Mouse (Mus musculus) lung, postnatal 0 days (tissue): Measurements from ENCODE around the gene Mmp25. TPM values are rescaled to one million over a fixed set of nuclear protein-coding genes. Genes with fewer than 3 reads are reported as not detected.

Experiments
- ATAC-seq: fragments of 200-750 bp; cut with Nextera tagmentation; 2 replicates; pipeline ENCODE4 v1.8.0; 2017; ENCODE audit warnings: moderate library complexity
- DNase-seq: peaks from one replicate; pipeline ENCODE4 v3.0.0-alpha.2; 2016; ENCODE audit warnings: low spot score
- H3K27ac ChIP-seq: fragments of 300-500 bp; sonication (generic); 2 replicates; pipeline ENCODE4 v1.5.1; 2014; ENCODE audit warnings: antibody characterized with exemption, mild to moderate bottlenecking, low read length, mixed read lengths
- H3K27me3 ChIP-seq: fragments of 300-500 bp; sonication (generic); replicated peaks from 2 replicates; pipeline ENCODE4 v1.6.1; 2014; ENCODE audit warnings: low read length, mixed read lengths; ENCODE audit not compliant: insufficient read depth
- H3K36me3 ChIP-seq: fragments of 300-500 bp; sonication (generic); 2 replicates; pipeline ENCODE4 v1.6.1; 2014; ENCODE audit warnings: low read length, mixed read lengths; ENCODE audit not compliant: insufficient read depth
- H3K4me1 ChIP-seq: fragments of 300-500 bp; sonication (generic); 2 replicates; pipeline ENCODE4 v1.6.1; 2014; ENCODE audit warnings: antibody characterized with exemption, low read depth, low read length, mixed read lengths; ENCODE audit not compliant: insufficient read depth
- H3K4me2 ChIP-seq: fragments of 300-500 bp; sonication (generic); replicated peaks from 2 replicates; pipeline ENCODE4 v1.6.1; 2014; ENCODE audit warnings: low read depth, mild to moderate bottlenecking, low read length, moderate library complexity, mixed read lengths
- H3K4me3 ChIP-seq: fragments of 300-500 bp; sonication (generic); 2 replicates; pipeline ENCODE4 v1.5.1; 2014; ENCODE audit warnings: low read depth, low read length
- H3K9ac ChIP-seq: fragments of 300-500 bp; sonication (generic); replicated peaks from 2 replicates; pipeline ENCODE4 v1.6.1; 2014; ENCODE audit warnings: low read depth, mild to moderate bottlenecking
- H3K9me3 ChIP-seq: fragments of 300-500 bp; sonication (generic); 2 replicates; pipeline ENCODE4 v1.6.1; 2016; ENCODE audit warnings: low read length, mixed read lengths
- CTCF ChIP-seq: IDR thresholded peaks from 2 replicates; pipeline ENCODE4 v1.5.1; 2016; ENCODE audit warnings: antibody characterized with exemption, mild to moderate bottlenecking
- EP300 ChIP-seq: IDR thresholded peaks from 2 replicates; pipeline ENCODE4 v1.6.1; 2016; ENCODE audit warnings: antibody characterized with exemption, mild to moderate bottlenecking, control low read depth
- WGBS: fragments of 180-500 bp; shearing (Covaris S2); extraction: QIAGEN DNeasy Blood & Tissue Kit; methylation state at CpG from one replicate; pipeline ENCODE4 v1.1.7; 2014; 5-methylcytosine and 5-hydroxymethylcytosine counted together
- polyA plus RNA-seq: library from polyadenylated mRNA; unstranded; fragments of >200 nt; fragmentation: Nextera tagmentation; extraction: Ambion mirVana; gene quantifications from 2 replicates; pipeline ENCODE4 v1.2.1, GENCODE M21; 2015

The Mmp25 gene
- polyA plus RNA-seq, 1 experiment from 2014 or later = 0.36 TPM

GRCm38 (mm10) chr17:23592926-23593300, 52.2 kb downstream of the Mmp25 start:
- no peaks in the 10 kb centered on the region for H3K27me3 ChIP-seq
- no peak overlapping the region; the same call in 1 of the 2 replicates for H3K9ac ChIP-seq
- H3K4me1 ChIP-seq = 0 out of 2 replicates have a peak, but pooled peaks cover 3% of the 10 kb centered on the region
- no peak for DNase-seq
- peak; percentile 57 for ATAC-seq
- TF ChIP-seq CTCF (no peak), EP300 (no peak)
- H3K9me3 ChIP-seq = no peaks in the 10 kb centered on the region
- 8% methylated on average over 13 of the region's 13 CpGs for WGBS
- no peaks in the 10 kb centered on the region for H3K36me3 ChIP-seq
- H3K27ac ChIP-seq = peak overlapping the region; percentile 62
- H3K4me2 ChIP-seq = peak overlapping the region; percentile 73
- peak overlapping the region; percentile 40 for H3K4me3 ChIP-seq

DNA sequence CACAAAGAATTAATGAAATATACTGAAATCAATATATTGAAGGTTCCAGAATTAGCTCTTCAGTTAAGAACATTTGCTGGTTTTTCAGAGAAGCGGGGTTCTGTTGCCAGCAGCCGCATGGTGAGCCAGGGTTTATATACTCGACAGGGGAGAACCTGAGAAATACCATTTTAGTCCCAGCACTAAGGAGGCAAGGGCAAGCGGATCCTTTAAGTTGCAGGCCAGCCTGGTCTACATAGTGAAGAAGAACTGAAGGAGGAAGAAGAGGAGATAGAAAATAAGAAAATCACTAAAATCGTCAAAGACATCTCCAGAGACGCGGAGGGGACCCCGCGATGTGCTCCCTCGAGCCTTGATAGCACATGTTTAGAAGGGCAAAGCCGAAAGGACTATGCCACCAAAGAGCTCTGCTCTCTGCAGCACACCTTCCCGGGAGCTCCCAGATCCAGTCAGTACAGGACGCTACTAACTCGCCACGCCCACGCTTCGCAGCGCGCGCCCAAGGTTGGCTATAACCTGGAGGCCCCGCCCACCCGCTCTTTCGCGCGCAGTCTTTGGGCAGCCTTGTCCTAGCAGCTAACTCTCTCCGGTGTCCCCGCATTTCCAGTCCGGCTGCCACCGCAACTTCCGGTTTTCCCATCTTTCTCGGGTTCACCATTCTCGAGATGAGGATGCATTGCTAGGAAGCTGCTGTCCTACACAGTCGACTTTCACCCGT, 52.7 kb downstream of the Mmp25 start:
- H3K4me1 ChIP-seq = 0 out of 2 replicates have a peak, but pooled peaks cover 3% of the 10 kb centered on the region
- peak; percentile 97 for DNase-seq
- no peaks in the 10 kb centered on the region for H3K36me3 ChIP-seq
- H3K4me2 ChIP-seq = peak overlapping the region; percentile 73
- no peaks in the 10 kb centered on the region for H3K9me3 ChIP-seq
- no peak for TF ChIP-seq EP300
- peak overlapping the region; percentile 62 for H3K27ac ChIP-seq
- H3K4me3 ChIP-seq = peak overlapping the region; percentile 40
- WGBS = 6% methylated on average over 34 of the region's 34 CpGs
- peak; percentile 100 for ATAC-seq
- H3K9ac ChIP-seq = peak overlapping the region; percentile 3; the same call in 1 of the 2 replicates
- H3K27me3 ChIP-seq = no peaks in the 10 kb centered on the region

DNA sequence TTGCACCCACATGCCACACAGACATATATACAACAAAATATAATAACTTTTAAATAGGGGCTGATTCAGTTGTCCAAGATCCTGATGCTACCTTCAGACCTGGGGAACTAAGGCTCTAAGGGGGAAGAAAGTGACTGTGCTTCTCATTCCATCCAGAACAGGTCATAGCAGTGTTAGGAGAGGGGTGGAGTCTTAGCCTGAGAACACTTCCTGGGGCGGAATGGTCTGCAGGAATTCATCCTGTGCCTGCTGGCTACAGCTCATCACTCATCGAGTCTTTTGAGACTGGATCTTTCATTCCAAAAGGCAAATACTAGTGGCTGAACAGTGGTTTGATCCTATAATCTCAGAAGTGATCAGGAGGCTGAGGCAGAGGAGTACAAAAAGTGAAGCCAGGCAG, 57.8 kb downstream of the Mmp25 start:
- Histone ChIP-seq H3K27ac (no peak overlapping the region), H3K9ac (no peak overlapping the region), H3K36me3 (no peaks in the 10 kb centered on the region), H3K4me3 (no peak overlapping the region), H3K27me3 (no peaks in the 10 kb centered on the region), H3K9me3 (no peaks in the 10 kb centered on the region), H3K4me2 (no peak overlapping the region), H3K4me1 (peaks cover 13% of the 10 kb centered on the region; the same call in 1 of the 2 replicates)
- TF ChIP-seq EP300 (no peak), CTCF (no peak)
- DNase-seq (no peak), ATAC-seq (0 out of 2 replicates have a peak, but pooled peaks have one; percentile 44)
- 29% methylated on average over 2 of the region's 2 CpGs for WGBS

GRCm38 (mm10) chr17:23585721-23586491, 59.2 kb downstream of the Mmp25 start:
- H3K4me3 ChIP-seq = peak overlapping the region; percentile 70
- DNase-seq (peak; percentile 82), ATAC-seq (peak; percentile 78)
- H3K9ac ChIP-seq = peak overlapping the region; percentile 62
- H3K27ac ChIP-seq = no peak overlapping the region
- H3K4me1 ChIP-seq = peaks cover 13% of the 10 kb centered on the region; the same call in 1 of the 2 replicates
- peak overlapping the region; percentile 67 for H3K4me2 ChIP-seq
- 1% methylated on average over 22 of the region's 22 CpGs for WGBS
- no peaks in the 10 kb centered on the region for H3K27me3 ChIP-seq
- H3K36me3 ChIP-seq = no peaks in the 10 kb centered on the region
- TF ChIP-seq EP300 (no peak), CTCF (no peak)
- no peaks in the 10 kb centered on the region for H3K9me3 ChIP-seq

GRCm38 (mm10) chr17:23584786-23585185, 60.3 kb downstream of the Mmp25 start:
- Histone ChIP-seq H3K9ac (no peak overlapping the region), H3K4me2 (no peak overlapping the region; the same call in 1 of the 2 replicates), H3K9me3 (no peaks in the 10 kb centered on the region), H3K4me1 (peaks cover 13% of the 10 kb centered on the region; the same call in 1 of the 2 replicates), H3K27me3 (no peaks in the 10 kb centered on the region), H3K27ac (no peak overlapping the region), H3K4me3 (no peak overlapping the region), H3K36me3 (no peaks in the 10 kb centered on the region)
- WGBS = 72% methylated on average over 8 of the region's 8 CpGs
- no peak for TF ChIP-seq CTCF
- no peak for TF ChIP-seq EP300
- DNase-seq (no peak), ATAC-seq (no peak)

Other genes starting within 250 kb of the Mmp25 start
- not detected in 2 replicates for gene Vmn2r117, start 165.6 kb downstream of the Mmp25 start, polyA plus RNA-seq
- 10.5 and 11.5 TPM in 2 replicates for gene Zfp213, start 81.0 kb downstream of the Mmp25 start, polyA plus RNA-seq
- gene Zfp13, start 45.8 kb downstream of the Mmp25 start, polyA plus RNA-seq = 5.0 and 5.5 TPM in 2 replicates
- gene Zscan10, start 44.4 kb downstream of the Mmp25 start, polyA plus RNA-seq = not detected in 2 replicates
- 7.1 and 8.7 TPM in 2 replicates for gene Bicdl2, start 15.2 kb upstream of the Mmp25 start, polyA plus RNA-seq
- gene Hcfc1r1, start 28.3 kb upstream of the Mmp25 start, polyA plus RNA-seq = 104 and 107 TPM in 2 replicates
- 18.1 and 18.6 TPM in 2 replicates for gene Thoc6, start 28.6 kb upstream of the Mmp25 start, polyA plus RNA-seq
- gene Tnfrsf12a, start 32.2 kb upstream of the Mmp25 start, polyA plus RNA-seq = 50.4 and 53.8 TPM in 2 replicates
- gene Cldn6, start 34.0 kb upstream of the Mmp25 start, polyA plus RNA-seq = 5.9 and 6.3 TPM in 2 replicates
- 0.44 and 0.76 TPM in 2 replicates for gene Cldn9, start 38.7 kb upstream of the Mmp25 start, polyA plus RNA-seq
- 0.20 TPM in 1 of 2 replicates, not detected in the other for gene 1520401A03Rik, start 77.5 kb upstream of the Mmp25 start, polyA plus RNA-seq
- 10.4 and 11.5 TPM in 2 replicates for gene Pkmyt1, start 81.1 kb upstream of the Mmp25 start, polyA plus RNA-seq
- gene Paqr4, start 95.6 kb upstream of the Mmp25 start, polyA plus RNA-seq = 45.2 and 47.7 TPM in 2 replicates
- 0.41 and 0.52 TPM in 2 replicates for gene Kremen2, start 100.6 kb upstream of the Mmp25 start, polyA plus RNA-seq
- 43.1 and 43.5 TPM in 2 replicates for gene Flywch1, start 126.3 kb upstream of the Mmp25 start, polyA plus RNA-seq
- gene Flywch2, start 140.8 kb upstream of the Mmp25 start, polyA plus RNA-seq = 14.7 and 18.6 TPM in 2 replicates
- 284 and 354 TPM in 2 replicates for gene Srrm2, start 145.3 kb upstream of the Mmp25 start, polyA plus RNA-seq
- 803 and 893 TPM in 2 replicates for gene Elob, start 183.9 kb upstream of the Mmp25 start, polyA plus RNA-seq
- gene Prss33, start 190.8 kb upstream of the Mmp25 start, polyA plus RNA-seq = not detected in 2 replicates
- not detected in 2 replicates for gene Prss32, start 198.6 kb upstream of the Mmp25 start, polyA plus RNA-seq
- gene Prss41, start 198.9 kb upstream of the Mmp25 start, polyA plus RNA-seq = 0.40 and 0.63 TPM in 2 replicates
- gene Prss21, start 222.8 kb upstream of the Mmp25 start, polyA plus RNA-seq = not detected in 2 replicates
- gene Dcpp1, start 235.6 kb upstream of the Mmp25 start, polyA plus RNA-seq = 0.25 TPM in 1 of 2 replicates, not detected in the other
- not detected in 2 replicates for gene Dcpp2, start 235.6 kb upstream of the Mmp25 start, polyA plus RNA-seq